In the genomic region with DNA sequence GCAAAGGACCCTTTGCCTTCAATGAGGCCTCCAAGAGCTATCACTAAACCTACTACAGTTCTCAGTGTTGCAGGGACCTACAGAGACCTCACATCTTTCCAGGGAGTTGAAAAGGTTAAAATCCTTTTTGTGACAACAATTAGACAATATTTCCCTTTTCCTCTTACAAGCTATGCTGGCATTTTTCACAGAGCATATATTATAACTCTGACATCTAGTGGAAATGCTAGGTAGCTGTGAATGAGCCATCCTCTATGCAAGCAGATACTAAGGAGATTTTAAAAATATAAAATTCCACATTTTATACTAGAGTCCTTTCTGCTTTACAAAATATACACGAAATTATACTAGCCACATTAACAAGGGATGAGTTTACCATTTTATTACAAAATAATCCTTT, we compare ENCODE assay signal across 14 mouse cellular contexts. TPM values are rescaled to one million over a fixed set of nuclear protein-coding genes. Genes with fewer than 3 reads are reported as not detected.
DNase-seq lines count a peak whose midpoint lies in the region; ATAC-seq and TF ChIP-seq lines count a peak whose summit lies in the region.
"Had no signal": no experiment of that assay in that cellular context is flagged by ENCODE, and none has a peak within 500 bp of the region (broad histone marks: within the 10 kb centered on the region; RNA-seq: fewer than 3 reads in every experiment).

No protein-coding gene starts in this region.

- CTCF ChIA-PET in Patski (lab: Charles Lee), result interaction anchor here (1.0 to 1.6 kb wide), 4 partner anchors 12 to 31 kb away, joined by 3 to 4 read pairs (median 4); no protein-coding TSS in a partner anchor

- H3K9me3 ChIP-seq in forebrain, embryonic 14.5 days (replicated peaks; ENCODE audit: control insufficient read depth, low read length), result no peaks in the 10 kb centered on the region
- H3K9me3 ChIP-seq in forebrain, embryonic 11.5 days (ENCODE audit: control insufficient read depth, low read length), result no peaks in the 10 kb centered on the region
- no peaks in the 10 kb centered on the region for H3K9me3 ChIP-seq in kidney, postnatal 0 days (replicated peaks; ENCODE audit: low read length)

- H3K27me3 ChIP-seq in forebrain, embryonic 14.5 days (replicated peaks; ENCODE audit: control insufficient read depth, insufficient read depth, low read length), result no peaks in the 10 kb centered on the region
- H3K27me3 ChIP-seq in forebrain, embryonic 11.5 days (ENCODE audit: control insufficient read depth, insufficient read depth, low read length), result no peaks in the 10 kb centered on the region
- no peaks in the 10 kb centered on the region for H3K27me3 ChIP-seq in kidney, postnatal 0 days (ENCODE audit: insufficient read depth, low read length)
- H3K27me3 ChIP-seq in Patski, result no peaks in the 10 kb centered on the region

- DNase-seq in forebrain, embryonic 14.5 days (ENCODE audit: low spot score), result peak; percentile 73
- no peak for DNase-seq in forebrain, embryonic 11.5 days (ENCODE audit: low spot score)
- DNase-seq in kidney, postnatal 0 days (ENCODE audit: low spot score), result no peak
- no peak for DNase-seq in kidney, postnatal 4 days
- peak; percentile 42 for DNase-seq in 3T3-L1 (ENCODE audit: low read depth, low spot score)
- no peak for DNase-seq in Patski (ENCODE audit: low read depth, low spot score)
- DNase-seq in urinary bladder, postnatal 36 days (ENCODE audit: low spot score in 2 of 2), result no peak
- no peak for DNase-seq in embryo, embryonic 9.5 days (ENCODE audit: extremely low spot score)
- DNase-seq: gastrocnemius, postnatal 25 days; layer of hippocampus, adult 9-11 months; right cerebral cortex, postnatal 14 days; thymus, adult 18-20 months had no signal

- H3K4me3 ChIP-seq in forebrain, embryonic 14.5 days (ENCODE audit: low read depth, low read length), result no peak overlapping the region
- H3K4me3 ChIP-seq in forebrain, embryonic 11.5 days (ENCODE audit: low read depth, low read length), result no peak overlapping the region
- no peak overlapping the region for H3K4me3 ChIP-seq in kidney, postnatal 0 days (replicated peaks; ENCODE audit: low read depth, low read length)

- no peak overlapping the region for H3K27ac ChIP-seq in forebrain, embryonic 14.5 days (ENCODE audit: low read depth, low read length)
- H3K27ac ChIP-seq in forebrain, embryonic 11.5 days (ENCODE audit: low read depth, low read length), result no peak overlapping the region
- no peak overlapping the region for H3K27ac ChIP-seq in kidney, postnatal 0 days
- H3K27ac ChIP-seq: liver, embryonic 14.5 days; macrophage had no signal

- no peaks in the 10 kb centered on the region for H3K4me1 ChIP-seq in forebrain, embryonic 14.5 days (ENCODE audit: control insufficient read depth, insufficient read depth, low read length)
- H3K4me1 ChIP-seq in forebrain, embryonic 11.5 days (replicated peaks; ENCODE audit: control insufficient read depth, insufficient read depth, low read length), result no peaks in the 10 kb centered on the region
- H3K4me1 ChIP-seq in kidney, postnatal 0 days (replicated peaks; ENCODE audit: insufficient read depth, low read length), result no peaks in the 10 kb centered on the region

- peak; percentile 63 for TF ChIP-seq CTCF in kidney, postnatal 0 days (IDR thresholded peaks at IDR 0.05; ENCODE audit: low read depth)
- TF ChIP-seq CTCF in Patski (IDR thresholded peaks at IDR 0.05), result peak; percentile 36

- no peak overlapping the region for H3K9ac ChIP-seq in forebrain, embryonic 14.5 days (ENCODE audit: low read length)
- H3K9ac ChIP-seq in forebrain, embryonic 11.5 days (ENCODE audit: low read length), result no peak overlapping the region
- no peak overlapping the region for H3K9ac ChIP-seq in kidney, postnatal 0 days (ENCODE audit: low read depth, low read length)
- H3K9ac ChIP-seq: liver, embryonic 14.5 days had no signal

- WGBS in forebrain, embryonic 14.5 days, result 81% methylated on average over 1 of the region's 1 CpGs
- 89% methylated on average over 1 of the region's 1 CpGs for WGBS in forebrain, embryonic 11.5 days
- WGBS in kidney, postnatal 0 days, result 79% methylated on average over 1 of the region's 1 CpGs

- no peak for ATAC-seq in forebrain, embryonic 14.5 days
- no peak for ATAC-seq in forebrain, embryonic 11.5 days (replicated peaks; ENCODE audit: low FRiP score)
- no peak for ATAC-seq in kidney, postnatal 0 days (replicated peaks; ENCODE audit: low FRiP score, low read depth)
- ATAC-seq in Patski, result no peak

- POLR2A ChIA-PET in Patski (lab: Charles Lee), result interaction anchor here (0.8 to 1.6 kb wide), 2 partner anchors 74 to 78 kb away, joined by 3 read pairs; no protein-coding TSS in a partner anchor

- 0 out of 2 replicates have a peak, but pooled peaks cover 4% of the 10 kb centered on the region for H3K36me3 ChIP-seq in forebrain, embryonic 14.5 days (ENCODE audit: control insufficient read depth, insufficient read depth, low read length)
- H3K36me3 ChIP-seq in forebrain, embryonic 11.5 days (ENCODE audit: control insufficient read depth, insufficient read depth, low read length), result no peaks in the 10 kb centered on the region
- peaks cover 3% of the 10 kb centered on the region; the same call in 1 of the 2 replicates for H3K36me3 ChIP-seq in kidney, postnatal 0 days (ENCODE audit: insufficient read depth, low read length)

- in situ Hi-C loops in Patski (cut with MboI; ENCODE audit: low pct_unique_long_range_greater_than_20kb), result no loop called here

- no peak overlapping the region for H3K4me2 ChIP-seq in forebrain, embryonic 14.5 days (ENCODE audit: low read length)
- H3K4me2 ChIP-seq in forebrain, embryonic 11.5 days (ENCODE audit: low read depth, low read length, severe bottlenecking), result no peak overlapping the region
- no peak overlapping the region for H3K4me2 ChIP-seq in kidney, postnatal 0 days (ENCODE audit: low read length)

RNA-seq across cellular contexts. Expression of a gene that starts 41.3 kb away (rescaled TPM):
- polyA plus RNA-seq in forebrain, embryonic 14.5 days (2014; fragmentation: Nextera tagmentation; extraction: Ambion mirVana), result 173 and 178 TPM in 2 replicates
- 196 and 206 TPM in 2 replicates for polyA plus RNA-seq in forebrain, embryonic 11.5 days (2014; fragmentation: Nextera tagmentation; extraction: Ambion mirVana)
- polyA plus RNA-seq in kidney, postnatal 0 days (2015; fragmentation: Nextera tagmentation; extraction: Ambion mirVana), result 180 and 183 TPM in 2 replicates
- 179 TPM for polyA plus RNA-seq in Patski (2021)

Comparison
In these comparisons a context has a peak if more than half of its experiments do, and no peak if none do; other contexts are left out.
1. DNase-seq: peak in forebrain, embryonic 14.5 days (single experiment) and 3T3-L1 (single experiment); none in forebrain, embryonic 11.5 days (single experiment), kidney, postnatal 0 days (single experiment), kidney, postnatal 4 days (0 of 2), Patski (single experiment), urinary bladder, postnatal 36 days (0 of 2) and embryo, embryonic 9.5 days (single experiment).